Mouse (Mus musculus) embryonic facial prominence, embryonic 14.5 days (tissue): ENCODE data around the gene Atp5j2. TPM values are rescaled to one million over a fixed set of nuclear protein-coding genes. Genes with fewer than 3 reads are reported as not detected.
A peak's percentile ranks its signal among the peaks of the same experiment; 100 is the strongest.

Source experiments
- ATAC-seq: fragments of 200-750 bp; cut with Nextera tagmentation; 2 replicates; pipeline ENCODE4 v1.8.0; 2017; ENCODE audit warnings: low read depth, moderate number of reproducible peaks, moderate TSS enrichment
- DNase-seq: peaks from one replicate; pipeline ENCODE4 v3.0.0-alpha.2; 2015; ENCODE audit warnings: low spot score
- H3K27ac ChIP-seq: fragments of 300-500 bp; sonication (generic); replicated peaks from 2 replicates; pipeline ENCODE4 v1.5.1; 2014; ENCODE audit warnings: low read depth, mild to moderate bottlenecking, low read length, moderate library complexity
- H3K27me3 ChIP-seq: fragments of 300-500 bp; sonication (generic); replicated peaks from 2 replicates; pipeline ENCODE4 v1.6.1; 2014; ENCODE audit warnings: low read length; ENCODE audit not compliant: control insufficient read depth, insufficient read depth
- H3K36me3 ChIP-seq: fragments of 300-500 bp; sonication (generic); 2 replicates; pipeline ENCODE4 v1.6.1; 2014; ENCODE audit warnings: low read length, mixed read lengths; ENCODE audit not compliant: control insufficient read depth, insufficient read depth
- H3K4me1 ChIP-seq: fragments of 300-500 bp; sonication (generic); 2 replicates; pipeline ENCODE4 v1.6.1; 2014; ENCODE audit warnings: antibody characterized with exemption, low read length; ENCODE audit not compliant: control insufficient read depth, insufficient read depth
- H3K4me2 ChIP-seq: fragments of 300-500 bp; sonication (generic); 2 replicates; pipeline ENCODE4 v1.6.1; 2014; ENCODE audit warnings: low read depth, mild to moderate bottlenecking, low read length, moderate library complexity, mixed read lengths
- H3K4me3 ChIP-seq: fragments of 300-500 bp; sonication (generic); 2 replicates; pipeline ENCODE4 v1.5.1; 2014; ENCODE audit warnings: low read depth, mild to moderate bottlenecking, low read length
- H3K9ac ChIP-seq: fragments of 300-500 bp; sonication (generic); 2 replicates; pipeline ENCODE4 v1.6.1; 2014; ENCODE audit warnings: low read depth, mild to moderate bottlenecking, low read length, moderate library complexity, mixed read lengths
- H3K9me3 ChIP-seq: fragments of 300-500 bp; sonication (generic); 2 replicates; pipeline ENCODE4 v1.6.1; 2016; ENCODE audit warnings: low read length; ENCODE audit not compliant: control insufficient read depth
- WGBS: fragments of 180-500 bp; shearing (Covaris S2); extraction: QIAGEN DNeasy Blood & Tissue Kit; methylation state at CpG from one replicate; pipeline ENCODE4 v1.1.7; 2014; 5-methylcytosine and 5-hydroxymethylcytosine counted together
- polyA plus RNA-seq: library from polyadenylated mRNA; unstranded; fragments of >200 nt; fragmentation: Nextera tagmentation; extraction: Ambion mirVana; gene quantifications from 2 replicates; pipeline ENCODE4 v1.2.1, GENCODE M21; 2014

Atp5j2 gene
- polyA plus RNA-seq, 1 experiment from 2014 or later = 592 TPM

DNA sequence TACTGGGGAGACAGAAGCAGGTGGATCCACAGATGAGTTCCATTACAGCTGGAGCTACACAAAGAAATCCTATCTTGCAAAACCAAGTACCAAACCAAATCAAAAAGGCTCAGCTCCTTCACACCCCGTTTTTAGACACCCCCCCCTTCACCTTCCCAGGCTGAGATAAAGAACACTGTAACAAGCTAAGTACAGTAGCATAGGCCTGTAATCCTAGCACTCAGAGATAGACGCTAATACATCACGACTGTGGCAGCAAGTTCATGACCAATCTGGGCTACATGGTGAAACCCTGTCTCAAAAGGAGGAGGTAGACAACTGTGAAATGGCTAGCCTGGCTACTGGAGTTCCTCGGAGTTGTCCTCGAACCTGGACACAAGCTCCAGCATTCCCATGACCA lies 1.5 kb downstream of the Atp5j2 start:
- H3K27me3 ChIP-seq = no peaks in the 10 kb centered on the region
- peaks cover 47% of the 10 kb centered on the region for H3K36me3 ChIP-seq
- no peaks in the 10 kb centered on the region for H3K9me3 ChIP-seq
- WGBS = 44% methylated on average over 5 of the region's 5 CpGs
- peak overlapping the region; percentile 87 for H3K4me2 ChIP-seq
- no peak overlapping the region; the same call in 1 of the 2 replicates for H3K27ac ChIP-seq
- ATAC-seq = no peak
- peaks cover 9% of the 10 kb centered on the region; the same call in 1 of the 2 replicates for H3K4me1 ChIP-seq
- peak overlapping the region; percentile 96 for H3K9ac ChIP-seq
- H3K4me3 ChIP-seq = peak overlapping the region; percentile 82
- no peak for DNase-seq

DNA sequence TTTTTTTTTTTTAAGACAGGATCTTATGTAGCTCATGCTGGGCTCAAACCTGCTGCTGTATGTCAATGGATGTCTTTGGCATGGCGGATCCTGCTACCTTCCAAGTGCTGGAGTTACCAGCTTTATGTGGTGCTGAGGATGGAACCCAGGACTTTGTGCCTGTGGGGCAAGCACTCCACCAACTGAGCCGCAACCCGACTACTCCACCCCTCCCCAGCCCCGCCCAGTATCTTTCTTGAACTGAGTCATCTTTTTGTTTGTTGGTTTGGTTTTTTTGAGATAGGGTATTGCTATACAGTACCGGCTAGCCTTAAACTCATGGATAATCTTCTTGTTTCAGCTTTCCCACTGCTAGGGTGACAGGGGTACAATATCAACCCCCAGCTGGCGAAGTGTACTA lies 2.4 kb downstream of the Atp5j2 start:
- no peak for DNase-seq
- Histone ChIP-seq H3K4me3 (no peak overlapping the region), H3K9ac (no peak overlapping the region), H3K9me3 (no peaks in the 10 kb centered on the region), H3K4me2 (peak overlapping the region; percentile 87; the same call in 1 of the 2 replicates), H3K27ac (no peak overlapping the region), H3K27me3 (no peaks in the 10 kb centered on the region), H3K36me3 (peaks cover 47% of the 10 kb centered on the region), H3K4me1 (peaks cover 9% of the 10 kb centered on the region; the same call in 1 of the 2 replicates)
- WGBS = 92% methylated on average over 6 of the region's 6 CpGs
- ATAC-seq = no peak

DNA sequence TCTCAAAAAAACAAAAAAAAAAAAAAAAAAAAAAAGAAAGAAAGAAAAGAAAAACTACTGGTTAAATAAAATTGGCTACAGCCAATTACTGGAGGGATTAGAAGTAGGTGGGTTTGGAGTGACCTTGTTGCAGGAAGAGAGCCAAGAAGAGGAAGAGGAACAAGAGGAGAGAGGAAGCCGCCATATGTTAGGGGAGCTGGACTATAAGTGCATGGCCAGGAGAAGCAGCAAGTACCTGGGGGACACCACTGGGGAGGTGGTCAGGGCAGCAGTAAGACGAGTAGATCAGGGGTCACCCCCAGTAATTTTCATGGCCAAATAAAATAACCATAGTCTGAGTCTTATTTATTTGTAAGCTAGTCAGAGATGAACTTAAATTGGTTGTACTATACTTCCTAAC lies 6.6 kb downstream of the Atp5j2 start:
- peaks cover 4% of the 10 kb centered on the region; the same call in 1 of the 2 replicates for H3K4me1 ChIP-seq
- WGBS = 86% methylated on average over 2 of the region's 2 CpGs
- no peak overlapping the region for H3K9ac ChIP-seq
- no peaks in the 10 kb centered on the region for H3K27me3 ChIP-seq
- no peak overlapping the region for H3K4me3 ChIP-seq
- no peaks in the 10 kb centered on the region for H3K9me3 ChIP-seq
- H3K36me3 ChIP-seq = peaks cover 83% of the 10 kb centered on the region
- no peak overlapping the region for H3K4me2 ChIP-seq
- ATAC-seq (no peak), DNase-seq (no peak)
- H3K27ac ChIP-seq = no peak overlapping the region

DNA sequence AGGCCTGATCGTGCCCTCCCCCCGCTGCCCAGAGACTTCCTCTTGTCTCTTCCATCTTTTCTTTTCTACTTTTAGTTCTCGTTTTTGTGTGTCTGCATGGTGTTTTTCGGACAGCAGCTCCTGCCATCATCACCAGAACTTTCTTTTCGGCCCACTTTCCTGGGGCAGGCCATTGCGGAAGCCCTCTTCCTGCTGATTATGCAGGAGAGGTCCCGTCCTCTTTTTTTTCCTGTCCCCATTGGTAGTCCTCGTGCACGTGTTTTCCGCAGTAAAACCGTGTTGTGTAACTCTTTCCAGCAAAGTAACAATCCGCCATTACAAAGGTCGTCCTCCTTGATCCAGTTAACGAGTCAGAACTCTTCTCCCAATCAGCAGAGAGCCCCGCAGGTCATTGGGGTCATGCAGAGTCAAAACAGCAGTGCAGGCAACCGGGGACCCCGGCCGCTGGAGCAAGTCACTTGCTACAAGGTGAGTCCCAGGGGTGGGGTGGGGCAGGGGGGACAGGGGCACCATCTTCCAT lies 13.3 kb downstream of the Atp5j2 start:
- no peak overlapping the region for H3K4me2 ChIP-seq
- H3K27me3 ChIP-seq = no peaks in the 10 kb centered on the region
- DNase-seq (no peak), ATAC-seq (no peak)
- H3K27ac ChIP-seq = no peak overlapping the region
- H3K9ac ChIP-seq = no peak overlapping the region
- 84% methylated on average over 18 of the region's 18 CpGs for WGBS
- H3K4me1 ChIP-seq = no peaks in the 10 kb centered on the region
- no peaks in the 10 kb centered on the region for H3K9me3 ChIP-seq
- peaks cover 98% of the 10 kb centered on the region for H3K36me3 ChIP-seq
- no peak overlapping the region for H3K4me3 ChIP-seq

DNA sequence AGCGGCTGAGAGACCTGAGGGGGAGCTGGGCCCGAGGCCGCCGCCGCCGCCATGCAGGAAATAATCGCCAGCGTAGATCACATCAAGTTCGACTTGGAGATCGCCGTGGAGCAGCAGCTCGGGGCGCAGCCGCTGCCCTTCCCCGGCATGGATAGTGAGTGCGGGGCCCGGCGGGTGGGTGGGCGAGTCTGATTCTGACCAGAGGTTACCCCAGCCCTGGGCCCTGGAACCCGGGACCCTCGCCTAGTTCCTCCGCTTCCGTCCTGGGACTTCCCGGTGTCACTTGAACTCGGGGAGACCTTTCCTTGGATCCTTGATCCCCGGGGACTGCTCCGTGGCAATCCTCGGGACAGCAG lies 24.6 kb downstream of the Atp5j2 start:
- no peaks in the 10 kb centered on the region for H3K9me3 ChIP-seq
- peak overlapping the region; percentile 94 for H3K9ac ChIP-seq
- H3K4me2 ChIP-seq = peak overlapping the region; percentile 96
- ATAC-seq = peak; percentile 36
- peaks cover 15% of the 10 kb centered on the region; the same call in 1 of the 2 replicates for H3K4me1 ChIP-seq
- peak overlapping the region; percentile 93 for H3K4me3 ChIP-seq
- H3K27ac ChIP-seq = peak overlapping the region; percentile 79
- peak; percentile 40 for DNase-seq
- 3% methylated on average over 10 of the region's 28 CpGs for WGBS
- H3K27me3 ChIP-seq = no peaks in the 10 kb centered on the region
- peaks cover 53% of the 10 kb centered on the region for H3K36me3 ChIP-seq

DNA sequence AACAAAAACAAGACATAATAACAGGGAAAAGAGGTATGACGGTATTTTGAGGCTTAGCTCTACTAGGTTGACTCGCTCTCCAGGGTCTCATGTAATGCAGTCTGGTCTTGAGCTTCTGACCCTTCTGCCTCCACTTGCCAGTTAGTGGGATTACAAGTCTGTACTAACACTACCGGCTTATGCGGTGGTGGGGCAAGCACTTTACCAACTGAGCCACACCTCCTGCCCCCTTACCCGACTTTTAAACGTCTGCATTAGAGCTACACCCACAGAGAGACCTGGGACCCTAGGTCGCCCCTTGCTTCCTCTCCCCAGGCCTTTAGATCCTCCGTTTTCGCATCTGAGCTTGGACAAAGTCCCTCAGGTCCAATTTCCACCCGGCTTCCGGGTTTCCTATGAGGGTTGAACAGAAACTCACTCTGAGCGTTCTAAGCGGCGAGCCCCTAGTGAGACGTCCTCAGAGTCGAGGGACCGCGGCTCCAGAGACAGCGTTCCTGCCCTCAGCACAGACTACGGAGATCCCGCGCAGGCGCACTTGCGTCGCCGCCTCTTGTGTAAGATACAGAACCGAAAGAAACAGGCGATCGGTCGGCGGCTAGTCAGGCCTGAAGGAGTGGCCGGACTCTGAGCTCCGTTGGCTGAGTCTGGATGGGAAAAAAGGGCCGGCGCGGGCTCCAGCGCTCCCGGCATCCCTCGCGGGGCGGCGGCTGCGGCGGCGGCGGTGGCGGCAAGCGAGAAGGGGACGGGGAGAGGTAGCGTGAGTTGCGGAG lies 25.1 kb downstream of the Atp5j2 start, which contains the start of the genes Ptcd1 and Cpsf4:
TSS of gene Ptcd1 (minus strand) at position 573 of the 770 bp plus-strand sequence.
TSS of gene Cpsf4 (plus strand) at position 678 of the 770 bp plus-strand sequence.
- Histone ChIP-seq H3K9me3 (no peaks in the 10 kb centered on the region), H3K27me3 (no peaks in the 10 kb centered on the region), H3K9ac (peak within 1 kb of the TSS; percentile 94), H3K4me1 (peaks cover 15% of the 10 kb centered on the region; the same call in 1 of the 2 replicates), H3K27ac (peak within 1 kb of the TSS; percentile 79), H3K4me3 (peak within 1 kb of the TSS; percentile 93), H3K4me2 (peak within 1 kb of the TSS; percentile 96), H3K36me3 (peaks cover 52% of the 10 kb centered on the region)
- peak; percentile 100 for DNase-seq
- 1% methylated on average over 34 of the region's 51 CpGs for WGBS
- ATAC-seq = peak; percentile 96

DNA sequence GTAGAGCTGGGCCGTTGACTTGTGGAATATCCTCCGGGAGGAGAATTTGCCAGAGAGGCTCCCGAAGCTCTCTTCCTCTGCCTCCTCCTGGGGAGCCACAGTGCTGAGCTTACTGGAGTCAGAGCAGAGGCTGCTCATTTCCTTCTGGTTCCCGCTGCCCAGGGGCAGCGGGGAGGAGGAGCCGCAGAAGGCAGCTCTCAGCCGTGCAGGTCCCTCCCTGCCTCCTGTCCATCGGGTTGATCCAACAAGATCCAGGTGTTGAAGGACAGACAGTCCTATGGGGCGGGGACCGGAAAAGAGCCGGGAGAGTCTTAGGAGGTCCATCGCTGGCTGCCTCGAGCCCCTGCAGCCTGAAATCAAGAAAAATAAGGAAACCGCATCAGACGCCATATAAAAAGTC lies 26.7 kb downstream of the Atp5j2 start:
- ATAC-seq (no peak), DNase-seq (no peak)
- WGBS = 80% methylated on average over 15 of the region's 15 CpGs
- Histone ChIP-seq H3K36me3 (peaks cover 46% of the 10 kb centered on the region), H3K4me2 (no peak overlapping the region), H3K4me3 (no peak overlapping the region), H3K27me3 (no peaks in the 10 kb centered on the region), H3K27ac (no peak overlapping the region), H3K9ac (0 out of 2 replicates have a peak overlapping the region, but pooled peaks have one; percentile 15), H3K9me3 (no peaks in the 10 kb centered on the region), H3K4me1 (peaks cover 15% of the 10 kb centered on the region; the same call in 1 of the 2 replicates)

DNA sequence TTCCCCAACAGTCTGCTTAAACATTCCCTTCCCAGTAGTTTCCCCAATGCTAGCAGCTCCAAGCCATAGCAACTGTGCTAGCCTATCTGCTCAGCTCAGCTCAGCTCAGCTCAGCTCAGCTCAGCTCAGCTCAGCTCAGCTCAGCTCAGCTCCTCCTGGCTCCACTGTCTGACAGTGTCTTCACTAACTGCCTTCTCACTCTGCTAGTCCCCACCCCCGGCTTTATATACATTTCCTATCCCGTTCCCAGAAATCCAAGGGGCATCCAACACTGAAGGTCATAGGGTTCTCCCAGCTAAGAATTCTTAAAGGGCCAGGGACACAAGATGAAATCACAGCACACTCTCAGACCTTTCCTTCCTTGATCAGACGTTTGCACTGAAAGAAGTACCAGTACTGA lies 27.2 kb downstream of the Atp5j2 start:
- H3K27ac ChIP-seq = no peak overlapping the region
- no peak for DNase-seq
- 0 out of 2 replicates have a peak overlapping the region, but pooled peaks have one; percentile 15 for H3K9ac ChIP-seq
- H3K27me3 ChIP-seq = no peaks in the 10 kb centered on the region
- H3K4me1 ChIP-seq = peaks cover 15% of the 10 kb centered on the region; the same call in 1 of the 2 replicates
- H3K36me3 ChIP-seq = peaks cover 47% of the 10 kb centered on the region
- no peak overlapping the region for H3K4me3 ChIP-seq
- WGBS = 56% methylated on average over 3 of the region's 3 CpGs
- no peaks in the 10 kb centered on the region for H3K9me3 ChIP-seq
- H3K4me2 ChIP-seq = no peak overlapping the region
- no peak for ATAC-seq
